Mouse (Mus musculus): ENCODE measurements around the gene AI182371.

DNA sequence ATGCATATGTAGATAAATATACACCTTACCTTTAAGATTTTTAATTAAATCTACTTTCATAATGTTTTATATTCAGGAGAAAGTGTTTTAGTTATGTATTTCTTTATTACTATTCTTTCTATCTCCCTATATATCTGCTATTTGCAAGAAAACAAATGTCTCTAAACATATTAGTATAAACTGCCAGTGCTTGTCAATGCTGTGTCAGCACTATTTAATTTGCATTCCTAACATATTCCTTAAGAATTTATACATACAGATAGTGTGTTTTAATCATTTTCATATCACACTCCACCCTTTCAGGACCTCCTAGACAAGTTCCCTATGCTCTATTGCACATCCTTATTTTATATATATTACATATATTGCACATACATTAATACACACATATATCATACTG lies 1.4 kb upstream of the AI182371 start:
- TF ChIP-seq CTCF (IDR thresholded peaks at IDR 0.05; ENCODE audit: extremely low read depth, insufficient read depth, insufficient read length, insufficient replicate concordance): no peak
- TF ChIP-seq POLR2A (IDR thresholded peaks at IDR 0.05; ENCODE audit: low read depth, low read length): no peak
